Mouse (Mus musculus) cerebellum, adult 18-20 months (tissue): ENCODE results near the gene Ulk1.
"Not testable (repeated sequence)": the region's sequence is repeated elsewhere in the genome, so short reads cannot be mapped to it uniquely, and the experiment has no call there.

Experiments used
- DNase-seq, 2 experiments: peaks; one replicate each; pipeline ENCODE4 v3.0.0; 2021

Gene Ulk1

DNA sequence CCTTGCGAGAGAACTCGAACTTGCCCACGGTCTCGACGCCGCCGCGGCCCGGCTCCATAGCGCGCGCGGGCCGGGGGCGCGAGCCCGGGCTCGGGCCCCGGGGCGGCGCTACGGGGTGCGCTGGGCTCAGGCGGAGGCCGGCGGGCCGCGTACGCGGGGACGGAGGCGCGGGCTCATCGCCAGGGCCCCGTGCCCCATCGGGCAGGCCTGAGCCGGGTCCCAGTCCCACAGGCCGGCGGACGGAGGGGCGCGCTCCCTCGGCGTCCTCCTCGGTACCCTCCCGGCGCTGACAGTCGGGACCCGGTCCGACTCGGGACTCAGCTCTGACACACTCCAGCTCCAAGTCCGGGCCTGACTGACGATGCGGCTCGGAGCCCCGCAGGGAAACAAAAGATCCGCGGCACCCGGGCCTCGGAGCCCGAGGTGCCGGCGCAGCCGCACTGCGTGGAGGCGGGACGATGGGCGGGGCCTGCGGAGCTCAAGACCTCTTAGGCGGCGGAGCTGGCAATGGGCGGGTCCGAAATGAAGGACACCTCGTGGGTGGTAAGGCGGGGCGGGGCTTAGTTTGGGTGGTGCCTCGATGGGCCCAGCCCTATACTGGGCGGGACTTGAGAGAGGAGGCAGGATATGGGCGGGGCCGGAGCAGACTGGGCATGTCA is at the start of gene Ulk1:
Gene Ulk1, minus strand, starts transcription at position 431 of the 659 bp plus-strand sequence.
- peak; percentile 100 for DNase-seq

DNA sequence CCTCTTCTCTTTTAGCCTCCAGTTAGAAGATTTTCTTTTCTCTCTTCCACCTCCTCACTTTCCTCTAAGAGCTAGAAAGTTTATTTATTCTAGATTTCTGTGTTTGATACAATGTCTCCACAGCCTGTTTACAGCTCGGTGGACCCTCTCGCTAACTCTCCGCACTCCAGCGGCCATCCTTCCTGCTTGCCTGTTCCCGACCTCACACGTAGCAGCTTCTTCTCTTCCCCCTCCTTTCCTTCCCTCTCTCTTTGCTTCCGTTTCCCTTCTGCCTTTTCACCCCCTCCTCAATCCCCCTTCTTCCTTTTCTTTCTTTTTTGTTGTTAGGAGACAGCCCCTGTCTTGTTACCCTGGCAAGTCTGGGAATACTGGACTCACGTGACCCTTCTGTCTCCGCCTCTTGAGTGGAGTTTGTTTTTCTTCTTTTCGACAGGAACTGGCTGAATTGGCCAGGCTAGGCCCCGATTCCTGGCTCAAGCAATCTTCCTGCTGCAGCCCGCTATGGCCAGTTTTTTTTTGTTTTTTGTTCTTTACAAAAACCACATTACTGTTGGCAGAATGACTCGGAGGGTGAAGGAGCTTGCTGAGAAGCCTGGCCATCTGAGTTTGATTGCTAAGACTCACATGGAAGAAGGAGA is 49.2 kb upstream of the Ulk1 start:
- DNase-seq, result peak; percentile 10 to 25

DNA sequence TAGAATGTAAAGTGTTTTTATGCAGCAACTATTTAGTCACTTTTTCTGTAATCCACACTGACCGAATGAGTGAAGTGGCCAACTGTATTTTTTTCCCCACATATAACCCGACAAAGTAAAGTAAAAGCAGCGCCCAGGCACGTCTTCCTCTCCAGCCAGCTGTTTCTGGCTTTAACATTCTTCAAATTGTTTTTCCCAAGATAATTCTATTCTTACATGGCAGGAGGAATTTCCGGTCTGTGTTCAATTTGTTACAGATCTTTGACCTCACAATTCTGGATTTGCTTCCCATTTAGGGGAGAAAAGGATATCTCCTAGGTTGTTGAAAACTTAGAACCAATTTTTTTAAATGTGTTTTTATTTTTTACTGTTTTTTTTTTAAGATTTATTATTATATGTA is 47.2 kb upstream of the Ulk1 start:
- no peak for DNase-seq

DNA sequence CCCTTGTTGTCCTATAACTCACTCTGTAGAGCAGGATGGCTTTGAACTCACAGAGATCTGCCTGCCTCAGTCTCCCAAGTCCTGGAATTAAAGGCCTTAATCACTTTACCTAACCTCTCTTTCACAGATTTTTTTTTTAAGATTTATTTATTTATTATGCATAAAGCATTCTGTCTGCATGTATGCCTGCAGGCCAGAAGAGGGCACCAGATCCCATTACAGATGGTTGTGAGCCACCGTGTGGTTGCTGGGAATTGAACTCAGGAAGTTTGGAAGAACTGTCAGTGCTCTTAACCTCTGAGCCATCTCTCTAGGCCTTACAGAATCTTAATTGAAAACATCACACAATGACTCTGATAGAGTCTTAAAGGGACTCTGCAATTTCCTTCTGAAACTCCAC is 43.1 kb upstream of the Ulk1 start:
- no peak for DNase-seq

DNA sequence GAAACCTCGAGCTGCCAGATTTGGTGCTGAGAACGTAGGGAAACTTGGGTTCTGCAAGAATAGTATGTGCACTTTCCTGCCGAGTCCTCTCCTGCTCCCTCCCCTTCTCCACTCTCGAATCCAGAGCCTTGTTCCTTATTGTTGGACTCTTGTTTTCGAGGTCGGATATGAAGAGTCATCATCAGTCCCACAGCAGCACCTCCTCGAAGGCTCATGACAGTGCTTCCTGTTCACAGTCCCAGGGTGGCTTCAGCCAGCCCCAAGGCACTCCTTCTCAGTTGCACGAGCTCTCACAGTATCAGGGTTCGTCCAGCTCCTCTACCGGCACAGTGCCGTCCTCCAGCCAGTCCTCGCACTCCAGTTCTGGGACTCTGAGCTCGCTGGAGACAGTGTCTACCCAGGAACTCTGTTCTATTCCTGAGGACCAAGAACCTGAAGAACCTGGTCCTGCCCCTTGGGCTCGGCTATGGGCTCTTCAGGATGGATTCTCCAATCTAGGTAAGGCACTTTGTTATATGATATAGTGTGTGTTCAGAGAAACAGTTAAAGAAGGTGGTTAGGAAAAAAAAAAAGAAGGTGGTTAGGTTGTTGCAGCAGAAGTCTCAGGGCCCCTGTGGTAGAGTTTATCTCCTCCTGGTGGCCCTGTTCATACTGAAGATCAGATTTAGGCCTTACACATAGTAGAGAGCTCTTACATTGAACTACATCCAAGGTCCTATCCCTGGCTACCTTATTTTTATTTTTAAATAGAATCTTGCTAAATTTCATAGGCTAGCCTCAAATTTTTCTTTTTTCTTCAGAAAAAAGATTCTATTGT is 31.4 kb upstream of the Ulk1 start:
- DNase-seq, result peak in 1 of 2 experiments; percentile 13

DNA sequence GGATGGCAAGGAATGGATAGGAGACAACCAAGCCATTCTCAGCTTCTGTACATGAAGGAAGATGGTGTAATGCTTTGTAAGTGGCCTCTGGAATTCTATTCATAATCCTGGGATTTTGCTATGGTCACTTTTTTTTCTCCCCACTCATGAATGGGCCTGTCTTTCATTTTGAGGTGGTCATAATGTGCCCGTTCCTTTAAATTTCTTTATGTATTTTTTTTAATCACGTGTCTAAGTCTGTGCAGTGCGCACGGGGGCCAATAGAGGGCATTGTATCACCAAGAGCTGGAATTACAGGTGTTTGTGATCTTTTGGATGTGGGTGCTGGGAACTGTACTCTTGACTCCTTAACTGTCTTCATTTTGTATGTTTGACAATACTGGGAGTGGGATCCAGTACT is 30.6 kb upstream of the Ulk1 start:
- DNase-seq, result peak; percentile 45 to 55

DNA sequence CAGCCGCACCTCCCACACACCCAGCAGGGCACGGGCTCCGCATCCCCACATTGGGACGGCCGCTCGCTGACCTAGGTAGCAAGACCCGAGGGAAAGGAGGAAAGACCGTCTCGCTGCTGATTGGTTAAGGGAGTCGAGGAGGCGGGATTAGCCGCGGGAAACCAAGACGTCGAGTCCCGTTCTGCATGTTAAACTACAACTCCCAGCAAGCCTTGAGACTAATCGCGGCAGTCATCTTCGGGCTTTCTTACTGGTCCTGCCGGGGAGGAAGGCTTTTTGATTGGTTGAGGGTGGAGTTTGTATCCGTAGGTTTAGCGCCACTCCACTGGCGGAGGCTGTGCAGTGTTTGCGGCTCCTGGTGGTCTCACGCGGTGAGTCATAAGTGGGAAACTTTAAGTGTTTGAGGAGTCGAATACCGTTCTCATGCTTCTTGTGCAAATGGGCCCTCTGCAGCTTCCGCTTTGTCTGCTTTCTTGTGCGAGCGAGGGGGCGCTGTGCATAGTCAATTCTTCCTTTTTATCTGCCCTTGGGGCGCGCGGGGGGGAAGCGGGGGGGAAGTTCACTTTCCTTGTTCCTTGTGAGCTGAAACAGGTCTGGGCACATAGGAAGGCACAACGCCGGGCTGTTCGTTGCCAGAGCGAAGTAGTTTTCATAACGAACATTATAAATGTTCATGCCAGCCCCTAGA is 29.9 kb upstream of the Ulk1 start, which contains the start of the genes Hscb and Chek2:
Gene Hscb, minus strand, starts transcription at position 100 of the 688 bp plus-strand sequence.
Gene Chek2, plus strand, starts transcription at position 302 of the 688 bp plus-strand sequence.
- DNase-seq, result peak; percentile 98 to 100

DNA sequence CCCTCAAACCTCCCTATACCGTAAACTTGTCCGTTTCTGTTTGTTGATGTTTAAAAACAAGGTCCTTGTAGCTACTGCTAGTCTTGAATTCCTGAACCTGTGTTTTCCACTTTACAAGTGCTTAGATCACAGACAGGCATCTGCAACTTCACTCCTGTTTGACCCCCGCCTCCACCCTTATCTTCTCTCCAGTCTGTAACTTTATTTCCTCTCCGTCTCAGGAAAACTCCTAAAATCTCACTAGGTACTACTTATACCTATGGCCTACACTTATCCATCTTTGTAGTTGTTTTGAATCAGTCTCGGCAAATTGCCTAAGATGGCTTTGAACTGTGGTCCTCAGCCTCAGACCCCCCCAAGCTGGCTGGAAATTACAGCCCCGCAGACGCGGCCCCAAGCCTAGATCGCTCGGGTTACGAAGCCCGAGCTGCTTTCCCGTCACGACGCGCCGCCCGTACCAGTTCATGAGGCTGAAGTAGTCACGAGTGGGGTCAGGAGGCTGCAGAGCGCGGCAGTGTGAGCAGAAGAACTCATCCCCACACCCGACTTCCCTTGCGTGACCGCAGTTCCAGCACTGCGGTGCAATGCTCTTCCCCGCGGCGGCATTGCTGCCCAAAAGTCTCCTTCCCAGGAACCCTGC is 29.3 kb upstream of the Ulk1 start:
- no peak for DNase-seq

DNA sequence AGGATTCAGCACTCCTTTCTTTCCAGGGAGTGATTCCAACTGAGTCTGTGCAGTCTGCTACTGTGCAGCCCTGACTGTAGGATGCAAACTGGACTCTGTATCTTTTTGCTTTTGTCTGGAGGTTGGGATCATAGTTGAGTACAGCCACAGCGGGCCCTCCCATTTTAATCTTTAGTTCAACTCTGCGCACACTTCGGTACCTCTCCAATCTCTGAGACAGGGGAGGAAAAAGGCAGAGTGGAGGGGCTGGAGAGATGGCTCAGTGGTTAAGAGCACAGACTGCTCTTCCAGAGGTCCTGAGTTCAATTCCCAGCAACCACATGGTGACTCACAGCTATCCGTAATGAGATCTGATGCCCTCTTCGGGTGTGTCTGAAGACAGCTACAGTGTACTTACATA is 28.1 kb upstream of the Ulk1 start:
- not testable (repeated sequence) for DNase-seq

DNA sequence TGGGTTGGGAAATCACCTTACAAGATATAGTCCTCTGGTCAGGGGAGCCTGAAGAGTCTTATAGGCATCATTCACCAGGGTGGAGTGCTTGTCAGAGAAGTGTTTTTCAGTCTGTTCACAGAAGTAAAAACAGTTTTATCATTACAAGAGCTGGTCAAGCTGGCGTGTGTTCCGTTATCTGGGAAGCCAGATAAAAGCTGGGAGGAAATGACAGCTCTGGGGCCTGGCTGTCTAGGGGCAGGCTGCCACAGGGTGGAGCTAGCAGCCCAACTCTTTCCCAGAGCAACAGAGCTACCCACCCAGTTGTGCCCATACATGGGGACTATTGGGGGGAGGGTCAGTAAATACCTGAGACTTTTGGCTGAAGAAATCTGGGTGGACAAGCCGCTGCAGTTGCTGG is 26.1 kb upstream of the Ulk1 start:
- DNase-seq, result peak in 1 of 2 experiments; percentile 26

DNA sequence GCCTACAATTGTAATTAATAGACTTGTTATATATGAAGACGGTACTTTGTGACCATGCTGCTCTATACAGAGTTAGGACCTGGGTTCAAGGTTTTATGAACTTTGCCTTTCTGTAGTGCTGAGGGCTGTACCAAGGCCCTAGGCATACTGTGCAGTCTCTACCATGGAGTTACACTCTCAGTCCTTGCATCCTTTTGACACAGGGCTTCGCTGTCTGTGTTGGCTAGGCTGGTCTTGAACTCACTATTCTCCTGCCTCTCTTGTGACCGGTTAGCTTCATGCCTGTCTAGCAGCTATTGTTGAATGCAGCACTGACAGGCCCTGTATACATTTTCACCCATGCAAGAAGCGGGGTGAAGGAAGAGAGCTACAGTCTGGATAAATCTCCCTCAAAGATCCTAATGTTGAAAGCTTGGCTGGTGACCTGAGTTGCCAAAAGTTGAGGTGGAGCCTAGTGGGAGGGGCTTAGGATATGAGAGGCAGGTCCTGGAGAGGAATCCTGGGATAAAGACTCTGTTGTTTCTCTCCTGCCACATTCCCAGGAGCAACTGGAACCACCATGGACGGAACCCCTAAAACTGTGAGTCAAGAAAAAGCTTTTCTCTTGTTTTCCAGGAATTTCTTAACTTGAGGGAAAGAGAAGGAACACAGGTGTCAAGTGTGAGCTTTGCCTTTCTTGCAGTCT is 21.3 kb upstream of the Ulk1 start:
- DNase-seq, result no peak

DNA sequence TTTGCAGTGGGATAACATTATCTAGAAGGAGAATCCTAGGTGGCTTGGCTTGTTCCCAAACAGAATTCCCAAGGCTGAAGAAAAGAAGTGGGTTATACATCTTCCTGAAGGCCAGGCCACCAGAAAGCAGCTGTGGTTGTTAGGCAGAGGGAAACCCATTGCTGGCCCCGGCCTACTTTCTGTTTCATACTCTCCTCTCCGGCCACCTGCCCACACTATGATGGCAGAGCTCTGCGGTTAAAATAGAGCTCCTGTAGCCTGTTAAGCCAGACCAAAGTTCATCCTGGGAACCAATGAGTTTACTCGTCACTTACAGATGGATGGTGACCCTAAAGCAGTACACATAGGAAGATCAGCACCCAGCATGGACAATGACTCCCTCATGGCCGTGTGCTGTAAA is 17.7 kb upstream of the Ulk1 start:
- DNase-seq, result no peak

DNA sequence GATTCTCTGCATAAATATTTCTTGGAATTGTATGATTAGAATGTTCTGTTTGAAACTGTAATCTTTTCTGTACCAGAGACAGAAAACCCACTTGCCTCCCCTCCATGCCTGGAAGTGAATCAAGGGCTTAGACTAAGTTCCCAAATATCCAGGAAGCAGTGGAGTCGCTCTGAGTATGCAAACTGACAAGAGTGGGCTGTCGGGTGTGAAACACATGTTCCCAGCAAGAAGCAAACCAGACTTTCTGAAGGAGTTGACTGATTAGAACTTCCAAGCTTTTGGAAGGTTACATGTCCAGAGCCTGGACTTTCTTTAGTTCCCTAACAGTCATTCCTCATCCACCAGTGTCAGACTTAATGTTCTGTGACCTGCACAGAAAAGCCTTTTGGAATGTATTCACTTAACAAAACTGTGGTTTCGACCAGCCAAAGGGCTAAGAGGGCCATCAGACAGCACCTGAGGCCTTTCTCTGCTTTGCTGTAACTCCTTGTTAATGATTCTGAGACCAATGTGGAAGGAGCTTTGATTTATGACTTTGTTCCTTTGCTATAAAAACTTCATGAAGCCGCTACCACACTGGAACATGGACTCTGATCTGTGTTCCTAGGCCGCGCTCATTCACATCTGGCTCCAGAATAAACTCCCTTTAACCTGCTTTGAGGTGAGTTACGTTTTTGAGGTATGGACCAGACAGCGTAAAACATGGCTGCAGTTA is 17.0 kb upstream of the Ulk1 start:
- no peak for DNase-seq

DNA sequence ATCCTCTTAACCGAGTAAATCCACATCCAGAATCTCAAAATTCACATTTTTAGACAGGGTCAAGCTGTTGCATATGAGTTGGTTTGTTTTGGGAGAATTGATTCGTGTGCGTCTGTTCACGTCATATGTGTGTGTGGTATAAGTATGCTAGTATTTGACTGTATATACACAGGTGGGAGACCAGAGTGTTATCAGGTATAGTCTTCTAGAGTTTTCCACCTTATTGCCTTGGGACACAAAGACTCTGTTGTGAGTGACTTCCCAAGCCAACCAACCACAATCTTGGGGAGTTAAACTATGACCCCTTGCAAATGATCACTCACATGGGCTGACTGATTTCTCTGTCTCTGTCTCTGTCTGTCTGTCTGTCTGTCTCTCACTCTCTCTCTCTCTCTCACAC is 14.5 kb upstream of the Ulk1 start:
- no peak for DNase-seq

DNA sequence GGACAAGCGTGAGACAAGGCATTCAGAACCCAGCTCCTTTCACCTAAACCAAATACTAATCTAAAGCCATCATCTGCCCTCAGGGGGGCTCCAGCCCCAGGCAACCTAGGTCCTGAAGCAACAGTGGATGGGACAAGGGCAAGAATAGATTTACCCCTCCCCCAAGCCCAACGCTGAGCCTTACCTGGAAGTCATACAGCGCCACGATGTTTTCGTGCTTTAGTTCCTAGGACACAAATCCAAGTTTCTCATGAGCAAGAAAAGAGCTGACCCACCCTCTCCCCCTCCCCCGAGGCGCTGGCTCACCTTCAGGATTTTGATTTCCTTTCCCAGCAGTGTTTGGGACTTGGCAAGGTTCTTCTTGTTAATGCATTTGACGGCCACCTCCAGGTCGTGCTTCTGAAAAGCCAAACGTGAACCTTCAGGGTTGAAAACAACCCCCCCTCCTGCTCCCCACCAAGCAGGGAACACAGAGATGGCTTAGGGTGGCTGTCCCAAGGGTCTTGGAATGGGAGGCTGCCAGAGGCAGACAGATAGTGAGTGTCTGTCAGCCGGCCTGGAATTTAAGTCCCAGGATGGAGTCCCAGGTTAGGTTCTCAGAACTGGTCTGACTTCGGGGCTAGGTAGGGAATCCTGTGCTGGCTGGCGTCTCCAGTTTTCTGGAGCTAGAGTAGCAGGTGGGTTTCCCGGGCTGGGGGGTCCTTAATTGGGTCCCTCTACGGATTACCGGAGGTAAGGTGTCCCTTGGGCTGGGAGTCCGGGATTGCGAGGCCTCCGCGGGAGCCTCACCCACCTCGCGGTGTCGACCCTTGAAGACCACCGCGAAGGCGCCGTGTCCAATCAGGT is 853 bp downstream of the Ulk1 start:
- DNase-seq, result peak in 1 of 2 experiments; percentile 40

DNA sequence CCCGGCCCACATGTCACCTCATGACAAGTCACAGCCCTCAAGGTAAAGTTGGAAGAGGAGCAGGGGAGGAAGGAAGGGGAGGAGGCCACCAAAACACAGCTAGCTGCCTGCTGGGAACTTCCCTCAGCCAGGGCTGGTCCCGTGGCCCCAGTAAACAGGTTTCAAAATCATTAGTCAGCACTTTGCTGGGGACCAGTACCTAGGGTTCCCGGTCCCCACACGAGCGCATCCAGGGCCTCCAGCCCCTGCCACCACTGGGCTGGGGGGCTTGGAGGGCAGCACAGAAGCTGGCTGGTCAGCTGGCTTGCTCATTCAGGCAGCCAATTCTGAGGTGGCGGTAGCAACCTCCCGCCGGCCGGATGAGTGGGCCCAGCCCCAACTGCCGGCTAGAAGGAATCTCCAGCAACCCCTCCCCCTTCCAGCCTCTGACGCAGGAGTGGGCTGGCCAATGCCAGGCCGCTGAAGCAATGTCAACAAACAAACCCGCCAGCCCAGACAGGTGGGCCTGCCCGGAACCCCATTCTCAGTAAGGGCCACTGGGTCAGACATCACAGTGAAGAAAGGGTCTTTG is 1.8 kb downstream of the Ulk1 start:
- DNase-seq, result peak; percentile 91 to 95

DNA sequence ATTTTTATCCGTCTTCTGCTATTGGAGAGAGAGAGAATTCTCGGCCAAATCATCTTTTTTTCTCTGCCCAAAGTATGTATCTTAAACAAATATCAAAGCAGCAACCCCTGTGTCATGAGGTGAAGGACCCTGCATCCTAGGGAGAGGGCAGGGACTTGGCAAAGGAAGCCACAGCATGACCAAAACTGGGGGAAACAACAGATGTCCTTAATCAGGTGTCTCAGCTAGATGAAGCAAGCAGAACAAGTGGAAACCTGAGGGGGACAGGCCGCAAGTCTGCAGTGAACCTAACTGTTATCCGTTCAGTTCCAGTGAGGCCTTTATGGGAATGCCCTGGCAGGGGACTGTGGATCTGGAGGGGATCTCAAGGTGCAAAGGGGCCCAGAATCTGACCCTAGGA is 2.4 kb downstream of the Ulk1 start:
- no peak for DNase-seq

DNA sequence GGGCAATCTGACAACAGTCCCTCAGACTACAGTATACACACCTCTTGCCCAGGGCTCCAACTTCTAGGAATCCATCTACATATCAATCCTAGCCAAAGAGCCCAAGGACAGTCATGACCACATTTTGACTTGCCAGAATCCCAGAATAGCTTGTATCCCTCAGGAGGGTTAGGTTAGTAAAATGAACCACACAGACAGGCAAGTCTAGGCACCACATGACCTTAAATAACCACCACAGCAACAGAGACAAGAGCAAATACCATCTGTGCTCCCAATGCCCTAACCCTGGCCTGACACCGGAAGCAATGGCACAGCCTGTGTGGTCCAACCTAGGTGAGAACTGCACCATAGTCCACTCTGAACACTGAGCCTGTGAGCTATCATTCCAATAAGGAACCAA is 3.2 kb downstream of the Ulk1 start:
- DNase-seq, result peak in 1 of 2 experiments; percentile 19

DNA sequence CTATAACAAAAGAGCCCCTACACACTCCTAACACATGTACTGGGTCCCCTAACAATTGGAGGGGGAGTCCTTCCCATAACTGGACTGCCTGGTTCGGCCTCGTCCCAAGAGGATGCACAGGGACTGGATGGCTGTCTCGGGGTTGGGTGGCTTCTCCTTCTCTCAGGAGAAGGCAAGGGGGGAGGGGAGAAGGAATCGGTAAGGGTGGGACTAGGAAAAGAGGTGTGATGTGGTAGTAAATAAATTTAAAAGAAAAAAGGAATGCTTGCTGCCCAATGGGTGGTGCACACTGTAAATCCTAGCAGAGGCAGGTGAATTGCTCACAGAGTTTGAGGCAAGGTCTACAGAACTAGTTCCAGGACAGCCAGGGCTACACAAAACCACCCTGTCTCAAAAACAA is 3.7 kb downstream of the Ulk1 start:
- peak in 1 of 2 experiments; percentile 6 for DNase-seq
